Mouse (Mus musculus): ENCODE measurements around the gene Galc.
A peak's percentile ranks its signal among the peaks of the same experiment; 100 is the strongest.
"Not testable (repeated sequence)": the region's sequence is repeated elsewhere in the genome, so short reads cannot be mapped to it uniquely, and the experiment has no call there.

Galc gene

DNA sequence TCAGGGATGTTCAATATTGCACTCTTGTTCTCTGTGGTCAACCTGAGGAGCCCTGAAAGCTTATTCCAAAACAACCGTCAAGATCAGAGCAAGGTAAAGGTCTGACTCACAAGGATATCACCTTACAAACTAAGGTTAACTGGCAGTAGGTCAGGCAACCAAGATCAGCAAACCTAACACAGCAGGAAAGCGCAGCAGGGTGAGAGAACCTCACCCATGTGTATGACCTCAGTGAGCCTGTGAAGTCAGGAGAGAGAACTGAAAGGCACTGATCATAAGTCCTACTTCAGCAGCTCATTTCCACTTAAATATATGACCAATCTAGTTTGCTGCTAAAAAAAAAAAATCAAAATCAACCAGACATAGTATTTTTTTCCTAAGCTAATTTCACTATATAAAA lies 6.8 kb downstream of the Galc start:
- no peak for DNase-seq

DNA sequence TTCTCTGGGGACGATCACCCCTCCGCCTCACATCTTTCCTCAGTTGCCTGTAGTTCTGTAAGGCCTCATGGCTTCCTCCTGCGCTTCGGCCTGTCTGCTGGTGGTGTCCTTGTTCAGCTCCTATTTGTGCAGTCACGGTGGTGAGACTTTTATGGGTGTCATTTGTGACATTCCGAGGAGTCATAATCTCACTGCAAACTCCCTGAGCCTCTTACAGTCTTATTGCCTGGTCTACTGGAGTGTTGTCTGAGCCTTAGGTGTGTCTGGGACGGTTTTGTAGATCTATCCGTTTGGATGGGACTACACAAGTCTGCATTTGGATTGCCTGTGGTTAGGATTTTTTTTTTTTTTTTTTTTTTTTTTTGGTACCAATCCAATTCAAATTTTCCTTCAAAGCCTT lies 8.9 kb downstream of the Galc start:
- DNase-seq, result no peak

DNA sequence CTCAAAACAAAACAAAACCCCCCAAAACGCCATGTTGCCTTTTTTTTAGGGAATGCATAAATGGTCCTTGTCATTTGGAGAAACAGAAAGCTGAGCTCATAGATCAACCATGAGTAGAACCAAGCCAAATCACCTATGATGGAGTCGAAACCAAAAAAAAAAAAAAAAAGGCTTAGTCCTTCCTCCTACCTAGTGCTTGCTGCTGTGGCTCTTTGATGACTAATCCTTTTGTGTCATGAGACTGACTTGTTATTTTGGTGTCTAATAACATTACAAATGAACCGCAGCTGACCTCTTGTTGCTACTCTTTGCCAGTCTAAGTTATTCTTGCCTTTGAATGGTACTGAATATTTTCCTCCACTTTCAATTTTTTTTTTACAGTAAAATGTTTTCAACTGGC lies 9.6 kb downstream of the Galc start:
- no peak for DNase-seq

DNA sequence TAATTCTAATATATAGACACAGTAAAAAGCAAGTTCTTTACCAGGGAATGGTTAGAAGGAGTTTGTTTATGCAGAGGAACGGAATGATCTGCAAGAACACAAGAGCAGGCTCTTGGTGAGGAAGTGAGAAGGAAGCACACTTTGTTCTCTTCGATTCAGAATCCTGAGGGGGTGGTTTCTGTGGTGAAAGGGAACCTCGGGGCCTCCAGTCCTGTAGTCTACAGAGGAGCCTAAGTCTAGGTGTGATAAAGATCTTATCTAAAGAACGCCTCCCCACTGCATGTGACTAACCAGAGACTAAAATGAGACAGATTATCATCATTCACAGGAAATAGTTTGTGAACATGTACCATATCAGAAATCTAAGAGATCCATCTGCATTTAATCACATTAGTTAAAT lies 12.4 kb downstream of the Galc start:
- DNase-seq, result no peak

DNA sequence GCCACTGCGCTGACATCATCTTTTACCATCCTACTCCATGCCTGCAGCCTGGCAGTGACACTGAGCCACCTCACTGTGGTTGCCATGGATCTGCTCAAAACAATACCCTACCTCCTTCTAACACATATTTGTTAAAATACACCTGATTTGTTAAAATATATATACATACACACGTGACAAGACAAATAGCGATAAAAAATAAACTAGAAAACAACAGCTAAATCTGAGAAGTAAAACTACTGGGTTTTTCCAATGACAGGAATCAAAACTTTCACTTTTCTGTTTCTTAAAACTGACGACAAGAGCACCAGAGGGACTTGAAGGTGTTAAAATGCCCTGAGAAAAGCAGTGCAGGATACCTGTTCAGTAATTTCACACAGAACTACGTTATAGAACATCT lies 14.4 kb downstream of the Galc start:
- no peak for DNase-seq

DNA sequence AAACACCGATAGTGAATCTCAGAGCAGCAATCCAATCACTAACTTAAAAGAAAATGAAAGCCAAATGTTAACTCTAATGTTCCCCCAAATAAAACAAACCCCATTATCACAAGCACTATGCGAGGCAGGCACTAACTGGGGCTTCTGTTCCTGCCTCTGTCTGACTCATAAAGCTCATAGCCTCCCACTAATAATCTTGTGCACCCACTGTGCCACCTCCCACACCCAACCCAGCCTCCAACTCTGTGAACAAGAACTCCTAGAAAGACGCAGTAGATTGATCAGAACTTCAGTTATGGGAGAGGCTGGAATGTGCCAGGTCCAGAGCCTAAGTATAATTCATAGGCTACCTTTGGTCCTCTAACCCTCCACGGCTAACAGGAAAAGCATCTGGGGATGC lies 15.1 kb downstream of the Galc start:
- DNase-seq, result no peak

DNA sequence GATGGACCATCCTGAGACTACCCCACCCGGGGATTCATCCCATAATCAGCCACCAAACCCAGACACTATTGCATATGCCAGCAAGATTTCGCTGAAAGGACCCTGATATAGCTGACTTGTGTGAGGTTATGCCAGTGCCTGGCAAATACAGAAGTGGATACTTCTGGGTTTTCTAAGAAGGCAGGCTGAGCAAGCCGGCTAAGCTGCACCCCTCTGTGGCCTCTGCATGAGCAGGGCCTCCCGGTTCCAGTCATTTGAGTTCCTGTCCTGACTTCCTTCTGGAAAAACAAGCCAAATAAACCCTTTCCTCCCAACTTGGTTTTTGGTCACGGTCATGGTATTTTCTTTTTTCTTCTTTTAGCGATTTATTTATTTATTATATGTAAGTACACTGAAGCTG lies 20.8 kb downstream of the Galc start:
- not testable (repeated sequence) for DNase-seq

DNA sequence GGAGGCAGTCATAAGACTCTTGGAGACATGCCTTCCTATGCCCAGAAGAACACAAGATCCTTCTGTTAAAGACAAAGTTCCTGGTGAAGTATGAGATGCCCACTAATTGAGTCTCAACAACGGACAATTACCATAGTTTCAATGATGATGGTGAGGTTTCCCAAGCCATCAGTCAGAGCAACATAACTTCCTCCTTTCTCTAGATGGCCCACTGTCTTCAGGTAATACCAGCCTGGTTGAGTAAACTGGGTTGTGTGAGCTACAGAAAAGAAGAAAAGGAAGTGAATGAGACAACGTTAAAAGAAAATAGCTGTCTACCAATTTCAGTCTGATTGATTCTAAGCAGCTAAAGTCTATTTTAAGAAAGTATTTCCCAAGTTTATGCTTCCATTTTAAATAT lies 32.2 kb downstream of the Galc start:
- DNase-seq, result no peak

DNA sequence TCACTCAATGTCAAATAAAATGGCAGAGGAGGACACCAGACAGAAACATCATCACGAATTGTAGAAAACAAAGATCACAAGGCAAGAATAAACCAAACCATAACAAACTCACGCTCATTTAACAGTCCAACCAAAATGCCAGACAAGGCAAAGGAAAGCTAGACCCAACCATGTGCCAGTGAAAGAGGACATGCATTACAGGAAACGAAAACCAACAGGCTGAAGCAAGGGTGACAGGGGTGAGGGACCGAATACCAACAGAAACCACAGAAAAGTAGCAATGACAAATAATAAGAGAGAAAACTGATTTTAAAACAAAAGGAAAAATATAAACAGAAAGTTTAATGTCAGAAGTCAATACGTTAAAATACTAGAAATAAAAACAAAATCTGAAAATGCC lies 36.0 kb downstream of the Galc start:
- no peak for DNase-seq

DNA sequence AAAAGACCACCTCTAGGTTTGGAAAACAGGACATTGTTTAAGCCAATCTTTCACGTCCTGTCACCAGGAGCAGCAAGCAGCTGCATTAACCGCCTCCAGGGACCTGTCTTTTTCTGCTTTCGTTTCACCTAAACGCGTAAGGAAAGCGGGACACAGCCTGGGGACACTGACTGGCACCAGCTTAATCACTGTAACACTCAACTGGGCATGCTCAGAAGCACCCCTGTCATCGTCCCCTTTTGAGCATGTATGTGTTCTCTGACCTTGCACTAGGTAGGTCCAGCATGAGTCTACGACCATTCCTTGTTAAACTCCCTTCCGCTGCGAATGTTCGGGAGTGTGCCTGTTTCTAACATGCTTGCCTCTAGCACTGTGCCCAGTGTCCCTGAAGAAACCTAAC lies 42.8 kb downstream of the Galc start:
- no peak for DNase-seq

DNA sequence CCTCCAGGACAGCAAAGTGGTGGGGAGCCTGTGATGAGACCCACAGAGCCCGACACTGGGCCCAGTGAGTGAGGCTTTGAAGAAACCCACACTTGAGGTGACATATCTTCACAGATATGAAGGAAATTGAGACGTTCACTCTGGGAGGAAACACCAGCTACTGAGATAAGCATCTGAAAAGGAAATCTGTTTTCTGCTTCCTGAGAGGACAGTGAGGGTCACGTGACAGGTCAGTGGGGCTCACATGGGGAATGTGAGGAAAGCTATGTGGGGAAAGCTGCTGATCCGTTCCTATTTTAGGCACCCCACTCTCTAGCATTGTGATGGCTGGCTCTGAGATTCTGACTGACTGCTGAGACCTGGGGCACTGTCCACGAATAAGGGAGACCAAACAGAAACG lies 43.7 kb downstream of the Galc start:
- DNase-seq, result peak; percentile 18 to 23

DNA sequence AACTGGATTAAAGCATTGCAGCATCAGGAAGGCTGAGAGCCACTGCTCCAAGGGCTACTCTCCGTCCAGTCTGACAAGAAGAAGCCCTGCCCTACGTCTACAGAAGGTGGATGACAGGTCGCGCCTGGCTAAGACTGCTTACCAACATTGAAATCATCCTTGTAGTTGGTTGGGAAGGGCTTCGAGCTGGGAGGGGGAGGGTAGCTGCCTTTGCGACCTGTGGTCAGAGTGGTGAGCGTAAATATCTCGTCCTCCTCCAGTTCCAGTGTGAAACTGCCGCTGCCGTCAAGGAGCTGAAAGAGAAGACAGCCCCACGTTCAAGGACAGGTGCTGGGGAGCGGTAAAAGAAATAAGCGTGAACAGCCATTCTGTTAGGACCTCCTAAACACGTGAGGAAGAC lies 45.1 kb downstream of the Galc start:
- DNase-seq, result no peak

DNA sequence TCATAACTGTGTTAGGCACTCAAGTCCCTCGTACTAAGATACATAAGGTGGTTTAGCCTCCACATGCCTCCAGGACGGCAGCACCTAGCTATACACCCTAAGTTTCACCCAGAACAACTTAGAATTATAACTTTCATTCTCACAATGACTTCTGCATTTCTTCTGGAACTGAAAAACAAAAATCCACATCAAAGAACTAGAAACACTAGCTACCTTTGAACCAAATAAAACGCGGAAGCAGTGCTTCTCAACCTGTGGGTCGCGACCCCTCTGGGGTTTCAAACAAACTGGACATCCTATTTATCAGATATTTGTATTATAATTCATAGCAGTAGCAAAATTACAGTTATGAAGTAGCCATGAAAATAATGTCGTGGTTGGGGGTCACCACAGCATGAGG lies 45.5 kb downstream of the Galc start:
- no peak for DNase-seq

DNA sequence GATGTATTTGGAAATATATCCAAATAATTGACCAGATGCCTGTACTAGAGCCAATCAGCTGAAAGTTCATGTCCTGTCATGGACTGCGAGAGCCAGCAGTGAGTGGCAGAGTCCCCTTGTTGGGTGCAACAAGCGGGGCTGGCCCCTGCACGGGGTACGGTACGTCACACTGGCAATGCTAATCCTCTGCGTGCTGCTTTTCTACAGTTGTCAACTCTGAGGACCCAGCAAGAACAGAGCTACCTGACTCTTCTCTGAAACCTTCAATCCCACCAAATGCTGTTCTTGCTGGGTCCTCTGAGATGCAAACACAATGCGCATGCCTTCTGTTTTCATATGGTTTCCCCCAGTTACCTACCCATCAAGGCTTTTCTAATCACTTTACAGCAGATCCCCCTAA lies 45.9 kb downstream of the Galc start:
- no peak for DNase-seq

DNA sequence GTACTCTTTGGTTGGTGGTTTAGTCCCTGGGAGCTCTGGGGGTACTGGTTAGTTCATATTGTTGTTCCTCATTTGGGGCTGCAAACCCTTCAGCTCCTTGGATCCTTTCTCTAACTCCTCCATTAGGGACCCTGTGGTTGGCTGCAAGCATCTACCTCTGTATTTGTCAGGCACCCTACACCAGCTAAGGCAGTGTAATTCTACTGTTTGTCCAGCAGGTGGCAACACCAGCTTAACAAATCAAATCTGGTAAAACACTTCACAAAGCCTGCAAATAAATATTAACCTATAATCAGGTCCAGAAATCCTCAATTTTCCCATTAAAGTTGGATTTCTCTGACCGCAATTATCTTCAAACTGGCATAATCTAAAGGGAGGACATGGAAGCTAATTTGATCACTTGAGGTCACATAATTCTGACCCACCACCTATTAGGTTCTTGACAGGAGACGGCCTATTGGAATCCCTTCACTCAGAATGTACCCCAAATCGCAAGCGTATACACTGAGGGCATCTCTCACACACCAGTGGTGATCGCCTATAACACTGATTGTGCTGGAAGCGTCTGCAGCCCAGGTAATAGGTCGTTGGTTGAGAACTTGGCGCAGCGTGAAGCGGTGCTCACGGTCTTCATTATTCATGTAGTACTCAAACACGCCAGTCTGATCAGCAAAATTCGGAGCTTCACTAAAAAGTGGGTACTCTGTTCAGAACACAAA lies 46.6 kb downstream of the Galc start:
- DNase-seq, result peak; percentile 28 to 33

DNA sequence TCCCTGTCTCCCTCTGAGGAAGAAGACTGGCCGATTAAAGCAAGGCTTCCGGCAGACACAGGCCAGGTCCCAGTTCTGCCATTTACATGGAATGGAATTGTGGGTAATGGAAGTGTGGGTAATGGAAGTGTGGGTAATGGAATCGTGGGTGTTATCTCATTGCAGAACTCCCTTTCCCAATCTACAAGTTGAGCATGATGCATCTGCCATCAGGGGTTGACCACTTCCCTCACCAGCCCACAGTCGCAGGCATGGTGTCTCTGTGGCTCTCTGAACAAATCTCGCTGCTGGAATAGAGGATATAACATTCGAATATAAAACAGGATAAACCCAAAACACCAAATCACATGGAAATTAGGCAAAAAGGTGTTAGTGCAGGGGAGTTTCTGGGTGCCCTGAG lies 48.8 kb downstream of the Galc start:
- DNase-seq, result no peak

DNA sequence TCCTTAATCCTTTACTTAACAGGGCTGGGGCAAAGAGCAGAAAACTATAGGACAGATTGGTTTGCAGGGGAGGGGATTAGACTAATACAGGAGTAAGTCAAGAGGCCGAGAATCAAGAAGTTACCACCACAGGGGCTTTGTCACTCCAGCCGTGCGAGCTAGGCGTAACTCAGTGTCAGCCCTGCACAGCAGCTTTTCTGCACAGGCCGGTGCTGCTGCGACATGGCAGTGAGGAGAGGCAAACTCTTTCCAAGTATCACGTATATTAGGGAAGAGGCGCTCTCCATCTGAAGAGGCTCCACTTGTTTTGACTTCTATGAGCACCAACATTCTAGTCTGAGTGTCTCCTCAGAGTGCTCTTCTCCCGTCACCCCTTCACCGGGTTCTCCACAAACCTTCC lies 51.2 kb downstream of the Galc start:
- DNase-seq, result no peak

DNA sequence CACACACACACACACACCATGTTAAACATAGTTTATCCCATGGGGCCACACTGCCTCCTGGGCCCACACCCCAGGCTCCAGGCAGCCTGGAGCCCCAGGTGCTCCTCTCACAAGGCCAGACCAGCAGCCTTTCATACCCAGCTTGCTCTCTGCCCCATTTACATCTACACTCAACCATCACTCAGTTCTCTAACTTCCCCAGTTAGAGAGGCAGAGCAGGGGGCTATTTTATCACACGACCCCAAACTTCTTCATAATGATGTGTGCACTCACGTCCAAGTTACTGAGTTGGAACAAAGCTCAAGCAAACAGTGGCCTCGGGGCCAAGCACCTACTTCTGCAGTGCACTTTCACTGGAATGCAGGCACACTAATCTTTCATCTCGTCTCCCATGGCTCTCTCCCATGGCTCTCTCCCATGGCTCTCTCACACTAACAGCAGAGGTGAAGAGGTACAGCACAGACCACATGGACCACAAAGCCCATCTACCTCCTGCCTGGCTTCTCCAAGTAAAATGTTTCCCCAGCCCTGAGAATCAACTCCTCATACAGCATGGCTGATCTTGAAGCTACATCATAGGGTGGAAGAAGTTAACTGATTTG lies 53.7 kb downstream of the Galc start:
- peak; percentile 4 to 21 for DNase-seq

DNA sequence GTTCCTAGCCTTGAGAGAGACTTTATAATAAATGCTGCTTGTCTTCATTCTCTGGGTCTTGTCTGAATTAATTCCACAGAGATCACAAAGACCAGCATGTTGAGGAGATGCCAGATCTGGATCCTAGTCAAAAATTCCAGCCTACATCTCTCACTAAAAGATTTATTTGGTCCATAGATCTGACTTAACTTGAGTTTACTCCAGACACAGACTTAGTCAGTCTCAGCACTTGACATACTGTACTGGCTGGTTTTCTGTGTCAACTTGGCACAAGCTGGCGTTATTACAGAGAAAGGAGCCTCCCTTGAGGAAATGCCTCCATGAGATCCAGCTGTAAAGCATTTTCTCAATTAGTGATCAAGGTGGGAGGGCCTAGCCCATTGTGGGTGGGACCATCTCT lies 61.9 kb downstream of the Galc start:
- no peak for DNase-seq

DNA sequence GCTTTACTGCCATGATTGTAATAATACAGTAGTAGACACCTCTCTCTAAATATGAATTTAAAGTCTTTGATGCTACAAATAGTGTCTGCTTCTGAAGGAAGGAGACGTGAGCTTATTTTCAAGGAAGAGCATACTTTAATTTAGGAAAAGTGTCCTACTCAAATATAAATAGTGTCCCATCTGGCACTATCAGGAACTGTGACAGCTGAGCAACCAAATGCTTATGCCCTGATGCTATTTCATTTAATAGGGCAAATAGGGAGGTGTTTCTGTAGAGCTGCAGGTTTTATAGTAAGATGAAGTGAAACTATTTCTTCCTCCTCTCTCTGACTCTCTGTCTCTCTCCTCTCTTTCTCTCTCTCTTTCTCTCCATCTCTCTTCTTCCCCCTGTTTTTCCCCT lies 69.1 kb downstream of the Galc start:
- no peak for DNase-seq

DNA sequence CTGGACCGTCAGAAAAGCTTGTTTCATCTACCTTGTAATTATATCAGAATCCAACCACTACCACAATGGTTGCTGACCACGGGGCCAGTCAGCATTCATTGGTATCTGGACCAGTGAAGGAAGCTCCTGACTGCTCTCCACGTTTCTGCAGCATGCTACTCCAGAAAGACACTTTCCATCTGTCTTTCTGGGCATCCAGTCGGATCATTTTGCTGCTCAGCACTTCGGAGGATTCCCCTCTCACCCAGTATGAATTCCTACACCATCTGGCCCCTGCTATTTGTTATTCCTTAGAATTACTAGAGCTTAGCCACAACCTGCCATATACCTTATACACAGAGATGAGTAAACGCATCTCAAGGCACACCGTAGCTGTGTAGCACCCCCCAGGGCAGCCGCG lies 70.2 kb downstream of the Galc start:
- DNase-seq, result no peak

DNA sequence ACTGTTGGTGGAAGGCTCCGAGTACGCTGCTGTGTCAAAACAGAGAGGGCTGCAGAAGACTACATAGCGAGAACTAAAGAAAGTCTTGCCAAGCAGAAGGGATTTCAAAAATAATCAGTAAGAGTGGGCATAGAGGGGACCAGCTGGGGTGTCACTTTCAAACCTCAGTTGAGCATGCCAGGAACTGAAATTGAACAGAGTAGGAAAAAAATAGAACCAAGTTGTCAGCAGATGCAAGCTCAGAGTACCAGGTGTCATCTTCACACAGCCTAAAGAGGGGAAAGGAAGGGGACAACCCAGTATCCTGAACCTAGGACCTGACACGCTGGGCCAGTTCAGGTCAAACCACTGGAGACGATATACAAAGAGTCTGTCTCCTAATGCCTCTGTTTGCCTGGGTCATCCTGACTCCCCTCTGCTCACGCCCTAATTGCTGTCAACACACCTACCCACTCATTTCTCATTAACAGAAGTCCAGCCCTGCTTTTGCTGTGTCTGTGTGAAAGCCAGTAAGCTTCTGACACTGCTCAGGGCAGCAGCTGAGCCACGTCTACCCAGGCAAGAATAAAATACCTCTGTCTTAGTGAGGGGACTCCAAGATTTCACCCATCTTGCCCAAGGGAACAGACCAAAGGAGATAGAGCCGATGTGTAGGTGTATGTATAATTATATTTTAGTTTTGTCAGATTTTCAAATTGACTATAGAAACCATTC lies 71.9 kb downstream of the Galc start:
- no peak for DNase-seq

DNA sequence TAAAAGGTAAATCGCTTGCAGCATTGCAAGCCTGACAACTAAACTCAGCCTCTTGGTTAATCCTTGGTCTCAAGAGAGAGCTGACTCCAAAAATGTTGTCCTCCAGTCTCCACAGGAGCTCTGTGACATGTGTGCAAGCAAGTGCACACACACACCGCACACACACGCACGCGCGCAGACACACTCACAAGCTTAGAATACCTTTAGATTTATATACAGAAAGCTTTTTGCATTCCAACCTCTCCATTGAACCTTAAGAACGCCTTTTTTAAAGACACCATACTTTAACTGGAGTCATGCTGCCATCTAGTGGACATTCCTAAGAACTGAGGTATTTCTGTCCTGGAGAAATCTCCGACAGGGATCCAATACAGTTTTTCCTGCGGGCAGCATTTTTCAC lies 77.5 kb downstream of the Galc start:
- DNase-seq, result peak; percentile 24 to 38

DNA sequence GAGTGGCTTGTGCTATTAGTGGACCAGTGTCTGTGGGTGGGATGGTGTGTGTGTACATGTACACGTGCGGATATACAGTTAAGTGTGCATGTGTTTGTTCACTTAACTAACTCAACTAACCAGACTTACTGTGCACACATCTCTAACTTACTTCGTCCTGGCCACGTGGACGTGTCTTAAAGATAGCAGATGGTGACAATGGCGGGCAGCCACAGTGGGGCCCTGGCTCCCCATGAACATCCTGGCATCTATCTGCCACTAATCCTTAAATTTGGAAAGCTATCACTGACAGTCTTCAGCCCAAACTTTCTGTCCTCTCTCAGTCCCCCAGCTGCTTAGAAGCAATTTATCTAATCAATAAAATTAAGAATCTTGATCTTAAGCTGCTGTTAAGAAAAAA lies 78.5 kb downstream of the Galc start:
- DNase-seq, result no peak

Measured in kidney, postnatal 4 days (tissue).